Mouse (Mus musculus) limb, embryonic 14.5 days (tissue): Measurements from ENCODE around the gene Etfdh. TPM values are rescaled to one million over a fixed set of nuclear protein-coding genes. Genes with fewer than 3 reads are reported as not detected.

ENCODE experiments used
- ATAC-seq: fragments of 200-750 bp; cut with Nextera tagmentation; 2 replicates; pipeline ENCODE4 v1.8.0; 2017; ENCODE audit warnings: low read depth, moderate number of reproducible peaks, moderate TSS enrichment; ENCODE audit not compliant: low FRiP score
- DNase-seq: peaks from one replicate; pipeline ENCODE4 v3.0.0-alpha.2; 2015; ENCODE audit warnings: low spot score
- H3K27ac ChIP-seq: fragments of 300-500 bp; sonication (generic); replicated peaks from 2 replicates; pipeline ENCODE4 v1.5.1; 2014; ENCODE audit warnings: low read depth, mild to moderate bottlenecking, low read length, moderate library complexity, mixed read lengths
- H3K27me3 ChIP-seq: fragments of 300-500 bp; sonication (generic); 2 replicates; pipeline ENCODE4 v1.6.1; 2014; ENCODE audit warnings: low read length, mixed read lengths; ENCODE audit not compliant: control insufficient read depth, insufficient read depth
- H3K36me3 ChIP-seq: fragments of 300-500 bp; sonication (generic); 2 replicates; pipeline ENCODE4 v1.6.1; 2014; ENCODE audit warnings: mild to moderate bottlenecking, low read length, moderate library complexity, mixed read lengths; ENCODE audit not compliant: control insufficient read depth, insufficient read depth
- H3K4me1 ChIP-seq: fragments of 300-500 bp; sonication (generic); 2 replicates; pipeline ENCODE4 v1.6.1; 2014; ENCODE audit warnings: antibody characterized with exemption, low read length, mixed read lengths; ENCODE audit not compliant: control insufficient read depth, insufficient read depth
- H3K4me2 ChIP-seq: fragments of 300-500 bp; sonication (generic); replicated peaks from 2 replicates; pipeline ENCODE4 v1.6.1; 2014; ENCODE audit warnings: low read depth, mild to moderate bottlenecking, low read length, moderate library complexity; ENCODE audit not compliant: severe bottlenecking
- H3K4me3 ChIP-seq: fragments of 300-500 bp; sonication (generic); replicated peaks from 2 replicates; pipeline ENCODE4 v1.5.1; 2014; ENCODE audit warnings: low read length
- H3K9ac ChIP-seq: fragments of 300-500 bp; sonication (generic); 2 replicates; pipeline ENCODE4 v1.6.1; 2014; ENCODE audit warnings: mild to moderate bottlenecking, low read depth, low read length, moderate library complexity; ENCODE audit not compliant: severe bottlenecking
- H3K9me3 ChIP-seq: fragments of 300-500 bp; sonication (generic); 2 replicates; pipeline ENCODE4 v1.6.1; 2016; ENCODE audit warnings: low read length; ENCODE audit not compliant: control insufficient read depth
- POLR2A ChIP-seq: fragments of 200-500 bp; IDR thresholded peaks from 2 replicates; pipeline ENCODE4 v1.8.0; 2012; ENCODE audit warnings: inconsistent platforms, mild to moderate bottlenecking, moderate library complexity, borderline replicate concordance; ENCODE audit not compliant: insufficient read depth, insufficient read length; ENCODE audit errors: extremely low read depth
- WGBS: fragments of 180-500 bp; shearing (Covaris S2); extraction: QIAGEN DNeasy Blood & Tissue Kit; methylation state at CpG from one replicate; pipeline ENCODE4 v1.1.7; 2014; 5-methylcytosine and 5-hydroxymethylcytosine counted together
- polyA plus RNA-seq, 2 experiments: library from polyadenylated mRNA; depleted of rRNA in 1 of 2; stranded (reverse) in 1 of 2; unstranded in 1 of 2; fragments of >200 nt; fragmentation: Nextera tagmentation in 1 of 2; extraction: Ambion mirVana in 1 of 2; gene quantifications; 2 replicates each; pipeline versions ENCODE4 v1.2.1 to v1.2.3; 2012 to 2014

Etfdh gene
- polyA plus RNA-seq, 2 experiments = 37.5 to 54.1 TPM

- Histone ChIP-seq H3K27ac (no peak overlapping the region), H3K4me3 (no peak overlapping the region), H3K9ac (no peak overlapping the region), H3K27me3 (no peaks in the 10 kb centered on the region), H3K9me3 (no peaks in the 10 kb centered on the region), H3K36me3 (no peaks in the 10 kb centered on the region), H3K4me2 (no peak overlapping the region), H3K4me1 (no peaks in the 10 kb centered on the region)
- DNase-seq (peak; percentile 67), ATAC-seq (peak; percentile 44; the same call in 1 of the 2 replicates)
- 41% methylated on average over 9 of the region's 9 CpGs for WGBS
- TF ChIP-seq POLR2A = no peak
These were observed 35.6 kb upstream of the Etfdh start for GRCm38 (mm10) chr3:79664787-79665408.

- 80% methylated on average over 5 of the region's 5 CpGs for WGBS
- H3K4me2 ChIP-seq = no peak overlapping the region
- DNase-seq = no peak
- H3K4me1 ChIP-seq = no peaks in the 10 kb centered on the region
- no peaks in the 10 kb centered on the region for H3K9me3 ChIP-seq
- no peak overlapping the region for H3K9ac ChIP-seq
- no peak for ATAC-seq
- H3K4me3 ChIP-seq = no peak overlapping the region
- H3K27me3 ChIP-seq = no peaks in the 10 kb centered on the region
- H3K27ac ChIP-seq = no peak overlapping the region
- no peak for TF ChIP-seq POLR2A
- H3K36me3 ChIP-seq = no peaks in the 10 kb centered on the region
These were observed 27.4 kb upstream of the Etfdh start for GRCm38 (mm10) chr3:79656682-79657081.

- Histone ChIP-seq H3K4me2 (no peak overlapping the region), H3K9me3 (no peaks in the 10 kb centered on the region), H3K36me3 (no peaks in the 10 kb centered on the region), H3K9ac (no peak overlapping the region), H3K27ac (no peak overlapping the region), H3K4me1 (no peaks in the 10 kb centered on the region), H3K27me3 (no peaks in the 10 kb centered on the region), H3K4me3 (no peak overlapping the region)
- TF ChIP-seq POLR2A = no peak
- WGBS = 84% methylated on average over 6 of the region's 6 CpGs
- ATAC-seq (no peak), DNase-seq (peak; percentile 33)
These were observed 22.8 kb upstream of the Etfdh start for GRCm38 (mm10) chr3:79652129-79652528.

GRCm38 (mm10) chr3:79628561-79629415, 512 bp downstream of the Etfdh start, which contains the start of gene 4930579G24Rik:
4930579G24Rik (plus strand) TSS chr3:79629079.
- DNase-seq (peak; percentile 99), ATAC-seq (peak; percentile 99)
- Histone ChIP-seq H3K4me2 (peak within 1 kb of the TSS; percentile 87), H3K4me1 (no peaks in the 10 kb centered on the region; the same call in 1 of the 2 replicates), H3K36me3 (peaks cover 20% of the 10 kb centered on the region), H3K9ac (peak within 1 kb of the TSS; percentile 70), H3K9me3 (0 out of 2 replicates have a peak, but pooled peaks cover 2% of the 10 kb centered on the region), H3K4me3 (peak within 1 kb of the TSS; percentile 76), H3K27ac (peak within 1 kb of the TSS; percentile 69), H3K27me3 (no peaks in the 10 kb centered on the region)
- TF ChIP-seq POLR2A = peak; percentile 72; the same call in 1 of the 2 replicates
- under 1% methylated on average over 58 of the region's 60 CpGs for WGBS

- DNase-seq = peak; percentile 9
- Histone ChIP-seq H3K4me1 (no peaks in the 10 kb centered on the region; the same call in 1 of the 2 replicates), H3K9me3 (no peaks in the 10 kb centered on the region), H3K27ac (peak overlapping the region; percentile 68; the same call in 1 of the 2 replicates), H3K9ac (peak overlapping the region; percentile 49), H3K36me3 (peaks cover 14% of the 10 kb centered on the region), H3K4me2 (peak overlapping the region; percentile 87), H3K27me3 (no peaks in the 10 kb centered on the region), H3K4me3 (peak overlapping the region; percentile 76)
- WGBS = 0% methylated on average over 9 of the region's 9 CpGs
- TF ChIP-seq POLR2A = no peak
- no peak; the same call in 1 of the 2 replicates for ATAC-seq
These were observed 1.1 kb downstream of the Etfdh start for GRCm38 (mm10) chr3:79628182-79628560.
